Mouse (Mus musculus): ENCODE data around the gene Ndufs7.

The Ndufs7 gene

GRCm38 (mm10) chr10:80264341-80265148 lies 15.6 kb downstream of the Ndufs7 start:
- DNase-seq = peak; percentile 100

- no peak for DNase-seq
Observed at GRCm38 (mm10) chr10:80265149-80265486, 16.2 kb downstream of the Ndufs7 start.

- DNase-seq = no peak
Observed at GRCm38 (mm10) chr10:80270099-80270498, 21.2 kb downstream of the Ndufs7 start.

- DNase-seq = peak; percentile 69
Observed at GRCm38 (mm10) chr10:80270734-80271181, 21.8 kb downstream of the Ndufs7 start.

- no peak for DNase-seq
Observed at GRCm38 (mm10) chr10:80271186-80271843, 22.4 kb downstream of the Ndufs7 start.

- DNase-seq = no peak
Observed at GRCm38 (mm10) chr10:80271870-80272585, 23.1 kb downstream of the Ndufs7 start.

GRCm38 (mm10) chr10:80273847-80274246 lies 24.9 kb downstream of the Ndufs7 start:
- DNase-seq = no peak

- DNase-seq = no peak
Observed at GRCm38 (mm10) chr10:80276238-80276637, 27.3 kb downstream of the Ndufs7 start.

- DNase-seq = no peak
Observed at GRCm38 (mm10) chr10:80278390-80278789, 29.5 kb downstream of the Ndufs7 start.

GRCm38 (mm10) chr10:80279273-80279672 lies 30.4 kb downstream of the Ndufs7 start:
- no peak for DNase-seq

- no peak for DNase-seq
Observed at GRCm38 (mm10) chr10:80281304-80281703, 32.4 kb downstream of the Ndufs7 start.

GRCm38 (mm10) chr10:80281921-80282371 lies 33.0 kb downstream of the Ndufs7 start:
- peak; percentile 63 for DNase-seq

- DNase-seq = no peak
Observed at GRCm38 (mm10) chr10:80282481-80283441, 33.8 kb downstream of the Ndufs7 start.

GRCm38 (mm10) chr10:80285222-80286070 lies 36.5 kb downstream of the Ndufs7 start:
- DNase-seq = no peak

- no peak for DNase-seq
Observed at GRCm38 (mm10) chr10:80288097-80288496, 39.2 kb downstream of the Ndufs7 start.

GRCm38 (mm10) chr10:80288657-80289056 lies 39.7 kb downstream of the Ndufs7 start:
- DNase-seq = no peak

- DNase-seq = peak; percentile 94
Observed at GRCm38 (mm10) chr10:80292251-80293146, 43.6 kb downstream of the Ndufs7 start, which contains the start of gene Rps15. TSS of gene Rps15 (plus strand) at chr10:80292453.

GRCm38 (mm10) chr10:80293325-80293724 lies 44.4 kb downstream of the Ndufs7 start:
- DNase-seq = peak; percentile 44

GRCm38 (mm10) chr10:80294311-80294710 lies 45.4 kb downstream of the Ndufs7 start:
- DNase-seq = no peak

- DNase-seq = peak; percentile 70
Observed at GRCm38 (mm10) chr10:80294788-80295303, 45.9 kb downstream of the Ndufs7 start.
